ENCODE assay signal across 8 mouse cellular contexts in the genomic region with DNA sequence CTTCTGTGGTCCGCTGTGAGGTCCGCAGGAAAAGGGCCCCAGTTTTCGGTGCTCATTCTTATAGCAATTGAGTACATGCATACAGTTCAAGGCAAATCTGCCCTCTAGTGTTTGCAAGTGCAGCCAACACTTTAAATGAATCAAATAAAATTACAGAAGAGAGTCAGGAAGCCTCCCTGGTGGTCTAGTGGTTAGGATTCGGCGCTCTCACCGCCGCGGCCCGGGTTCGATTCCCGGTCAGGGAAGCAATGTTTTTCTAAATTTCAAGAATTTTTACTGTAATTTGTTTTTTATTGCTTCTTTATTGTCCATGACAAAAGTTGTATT. TPM values are rescaled to one million over a fixed set of nuclear protein-coding genes. Genes with fewer than 3 reads are reported as not detected.
DNase-seq lines count a peak whose midpoint lies in the region; ATAC-seq and TF ChIP-seq lines count a peak whose summit lies in the region.

No protein-coding gene starts in this region.

- H3K4me1 ChIP-seq in brown adipose tissue, adult 24 weeks (ENCODE audit: control insufficient read depth, insufficient read depth, insufficient read length, low read length): no peaks in the 10 kb centered on the region
- no peaks in the 10 kb centered on the region for H3K4me1 ChIP-seq in heart, embryonic 14.5 days (ENCODE audit: control insufficient read depth in 2 of 2, insufficient read depth in 2 of 2, low read length in 2 of 2)
- peaks cover 3 to 6% of the 10 kb centered on the region in 2 experiments; a peak in 1 of 4 replicates for H3K4me1 ChIP-seq in liver, embryonic 14.5 days (replicated peaks; ENCODE audit: control insufficient read depth in 2 of 2, insufficient read depth in 2 of 2, low read length in 1 of 2)
- no peaks in the 10 kb centered on the region for H3K4me1 ChIP-seq in neural tube, embryonic 11.5 days (ENCODE audit: control insufficient read depth, insufficient read depth, low read length)
- H3K4me1 ChIP-seq in stomach, postnatal 0 days (replicated peaks; ENCODE audit: control insufficient read depth, insufficient read depth): no peaks in the 10 kb centered on the region

- peak overlapping the region; percentile 63 for H3K4me2 ChIP-seq in heart, embryonic 14.5 days (ENCODE audit: low read length)
- H3K4me2 ChIP-seq in liver, embryonic 14.5 days (ENCODE audit: low read depth): peak overlapping the region; percentile 62
- peak overlapping the region; percentile 36 for H3K4me2 ChIP-seq in neural tube, embryonic 11.5 days (ENCODE audit: low read depth)
- peak overlapping the region; percentile 45 for H3K4me2 ChIP-seq in stomach, postnatal 0 days (replicated peaks; ENCODE audit: low read depth)

- H3K36me3 ChIP-seq in heart, embryonic 14.5 days (ENCODE audit: control insufficient read depth, insufficient read depth, low read length): no peaks in the 10 kb centered on the region
- H3K36me3 ChIP-seq in liver, embryonic 14.5 days (replicated peaks; ENCODE audit: control insufficient read depth, insufficient read depth, low read depth): no peaks in the 10 kb centered on the region
- no peaks in the 10 kb centered on the region for H3K36me3 ChIP-seq in neural tube, embryonic 11.5 days (ENCODE audit: control insufficient read depth, insufficient read depth, low read length)
- H3K36me3 ChIP-seq in stomach, postnatal 0 days (ENCODE audit: control insufficient read depth, insufficient read depth, low read length): no peaks in the 10 kb centered on the region

- peak overlapping the region; percentile 59; the same call in 1 of the 2 replicates for H3K27ac ChIP-seq in brown adipose tissue, adult 24 weeks (replicated peaks; ENCODE audit: low read depth, low read length)
- H3K27ac ChIP-seq in heart, embryonic 14.5 days (replicated peaks in 1 of 2; ENCODE audit: control insufficient read depth in 1 of 2, insufficient read depth in 1 of 2, low read depth in 2 of 2, low read length in 2 of 2): no peak overlapping the region
- H3K27ac ChIP-seq in liver, embryonic 14.5 days: no peak overlapping the region
- no peak overlapping the region for H3K27ac ChIP-seq in neural tube, embryonic 11.5 days (ENCODE audit: low read depth, low read length)
- no peak overlapping the region for H3K27ac ChIP-seq in stomach, postnatal 0 days (replicated peaks)

- TF ChIP-seq EP300 in liver, embryonic 14.5 days (IDR thresholded peaks at IDR 0.05; ENCODE audit: low read depth): no peak
- TF ChIP-seq EP300 in stomach, postnatal 0 days (optimal IDR thresholded peaks at IDR 0.05): no peak

- no peaks in the 10 kb centered on the region for H3K27me3 ChIP-seq in heart, embryonic 14.5 days (ENCODE audit: control insufficient read depth, insufficient read depth, low read length)
- H3K27me3 ChIP-seq in liver, embryonic 14.5 days (ENCODE audit: control insufficient read depth, insufficient read depth, low read length): no peaks in the 10 kb centered on the region
- H3K27me3 ChIP-seq in neural tube, embryonic 11.5 days (ENCODE audit: control insufficient read depth, insufficient read depth, low read length): no peaks in the 10 kb centered on the region
- H3K27me3 ChIP-seq in stomach, postnatal 0 days (ENCODE audit: control insufficient read depth, insufficient read depth, low read length): no peaks in the 10 kb centered on the region

- H3K4me3 ChIP-seq in brown adipose tissue, adult 24 weeks (ENCODE audit: insufficient read depth, low read depth, low read length): peak overlapping the region; percentile 80
- peak overlapping the region; percentile 49 to 69 for H3K4me3 ChIP-seq in heart, embryonic 14.5 days (ENCODE audit: control insufficient read depth in 1 of 2, insufficient read depth in 1 of 2, low read depth in 1 of 2, low read length in 2 of 2)
- peak overlapping the region; percentile 49 to 84 for H3K4me3 ChIP-seq in liver, embryonic 14.5 days (ENCODE audit: insufficient read depth in 1 of 2, low read depth in 2 of 2, low read length in 2 of 2)
- H3K4me3 ChIP-seq in neural tube, embryonic 11.5 days (ENCODE audit: low read depth, low read length): peak overlapping the region; percentile 27
- H3K4me3 ChIP-seq in stomach, postnatal 0 days (ENCODE audit: low read depth, low read length): peak overlapping the region; percentile 36

- peak; percentile 98 for ATAC-seq in CD4-positive, CD25-positive, alpha-beta regulatory T cell, adult 4 months
- peak; percentile 73; the same call in 1 of the 2 replicates for ATAC-seq in heart, embryonic 14.5 days (ENCODE audit: insufficient number of reproducible peaks, insufficient read depth, low FRiP score, low read depth)
- ATAC-seq in liver, embryonic 14.5 days (ENCODE audit: insufficient read depth): peak; percentile 89
- peak; percentile 94 for ATAC-seq in neural tube, embryonic 11.5 days (ENCODE audit: insufficient read depth, low FRiP score, low TSS enrichment)
- ATAC-seq in stomach, postnatal 0 days (ENCODE audit: low FRiP score, low TSS enrichment): peak; percentile 93

- H3K9me3 ChIP-seq in heart, embryonic 14.5 days (ENCODE audit: control insufficient read depth, low read length): 0 out of 2 replicates have a peak, but pooled peaks cover 4% of the 10 kb centered on the region
- H3K9me3 ChIP-seq in liver, embryonic 14.5 days (ENCODE audit: control insufficient read depth, low read length): no peaks in the 10 kb centered on the region
- H3K9me3 ChIP-seq in neural tube, embryonic 11.5 days (ENCODE audit: control insufficient read depth, low read length): no peaks in the 10 kb centered on the region
- no peaks in the 10 kb centered on the region for H3K9me3 ChIP-seq in stomach, postnatal 0 days (ENCODE audit: control insufficient read depth, low read length)

- DNase-seq in fibroblast of lung, adult 2 months (ENCODE audit: low read depth): peak; percentile 67
- peak; percentile 89 for DNase-seq in kidney, postnatal 14 days
- peak; percentile 63 to 82 (median 71) for DNase-seq in liver, embryonic 14.5 days (ENCODE audit: low read depth in 3 of 3, low spot score in 3 of 3)
- peak; percentile 81 for DNase-seq in neural tube, embryonic 11.5 days (ENCODE audit: low spot score)
- peak; percentile 75 for DNase-seq in stomach, postnatal 0 days (ENCODE audit: low spot score)

- H3K9ac ChIP-seq in heart, embryonic 14.5 days (ENCODE audit: low read length): peak overlapping the region; percentile 64
- peak overlapping the region; percentile 60 for H3K9ac ChIP-seq in liver, embryonic 14.5 days (replicated peaks)
- no peak overlapping the region for H3K9ac ChIP-seq in neural tube, embryonic 11.5 days (ENCODE audit: low read length)
- no peak overlapping the region for H3K9ac ChIP-seq in stomach, postnatal 0 days (ENCODE audit: low read length)

- WGBS in heart, embryonic 14.5 days: 11% methylated on average over 11 of the region's 11 CpGs
- WGBS in liver, embryonic 14.5 days (ENCODE audit: insufficient replicate concordance): 4% methylated on average over 11 of the region's 11 CpGs
- WGBS in neural tube, embryonic 11.5 days: 16% methylated on average over 11 of the region's 11 CpGs
- WGBS in stomach, postnatal 0 days: 7% methylated on average over 11 of the region's 11 CpGs

- TF ChIP-seq CTCF in liver, embryonic 14.5 days (IDR thresholded peaks at IDR 0.05; ENCODE audit: low read depth): peak; percentile 88
- TF ChIP-seq CTCF in stomach, postnatal 0 days (IDR thresholded peaks at IDR 0.05; ENCODE audit: low read depth): peak; percentile 88

RNA-seq across cellular contexts. Expression of a gene that starts 7.8 kb away (rescaled TPM):
- polyA plus RNA-seq in CD4-positive, CD25-positive, alpha-beta regulatory T cell, adult 4 months (2017; shearing (Covaris generic)): 100 to 1,000 TPM; 105 to 122 TPM
- polyA plus RNA-seq in brown adipose tissue, adult 24 weeks (2012; ENCODE audit: insufficient read depth, insufficient read length, missing spikeins): 11.1 and 20.7 TPM in 2 replicates
- 8.3 and 9.4 TPM in 2 replicates for polyA plus RNA-seq in heart, embryonic 14.5 days (2014; fragmentation: Nextera tagmentation; extraction: Ambion mirVana)
- polyA plus RNA-seq in liver, embryonic 14.5 days (2012; rRNA removed): 4.9 and 7.7 TPM in 2 replicates
- 9.0 and 10.6 TPM in 2 replicates for polyA plus RNA-seq in liver, embryonic 14.5 days (2014; fragmentation: Nextera tagmentation; extraction: Ambion mirVana)
- polyA plus RNA-seq in neural tube, embryonic 11.5 days (2014; fragmentation: Nextera tagmentation; extraction: Ambion mirVana): 7.4 and 7.9 TPM in 2 replicates
- 11.4 and 12.2 TPM in 2 replicates for polyA plus RNA-seq in stomach, postnatal 0 days (2015; fragmentation: Nextera tagmentation; extraction: Ambion mirVana)

RNA-seq across cellular contexts. Expression of a gene that starts 31.7 kb away (rescaled TPM):
- polyA plus RNA-seq in CD4-positive, CD25-positive, alpha-beta regulatory T cell, adult 4 months (2017; shearing (Covaris generic)): under 1 TPM in 1 of 2 experiments, not detected in 1; 0.15 TPM
- polyA plus RNA-seq in brown adipose tissue, adult 24 weeks (2012; ENCODE audit: insufficient read depth, insufficient read length, missing spikeins): 0.67 and 2.0 TPM in 2 replicates
- polyA plus RNA-seq in heart, embryonic 14.5 days (2014; fragmentation: Nextera tagmentation; extraction: Ambion mirVana): 36.2 and 38.0 TPM in 2 replicates
- polyA plus RNA-seq in liver, embryonic 14.5 days (2012; rRNA removed): 0.60 and 0.65 TPM in 2 replicates
- 0.22 and 0.34 TPM in 2 replicates for polyA plus RNA-seq in liver, embryonic 14.5 days (2014; fragmentation: Nextera tagmentation; extraction: Ambion mirVana)
- polyA plus RNA-seq in neural tube, embryonic 11.5 days (2014; fragmentation: Nextera tagmentation; extraction: Ambion mirVana): 4.6 and 5.0 TPM in 2 replicates
- polyA plus RNA-seq in stomach, postnatal 0 days (2015; fragmentation: Nextera tagmentation; extraction: Ambion mirVana): 1.7 and 1.8 TPM in 2 replicates

Comparison
In these comparisons a context has a peak if more than half of its experiments do, and no peak if none do; other contexts are left out.
1. H3K4me3 ChIP-seq: peak in every context shown above with its lines; median percentile 80 in brown adipose tissue, adult 24 weeks; 66 in liver, embryonic 14.5 days; 59 in heart, embryonic 14.5 days; 36 in stomach, postnatal 0 days; 27 in neural tube, embryonic 11.5 days.
2. H3K9ac ChIP-seq: peak in heart, embryonic 14.5 days (single experiment) and liver, embryonic 14.5 days (single experiment); none in neural tube, embryonic 11.5 days (single experiment) and stomach, postnatal 0 days (single experiment).
3. Peak in every context shown above with its lines, with median percentiles within 50 percentile points of each other: ATAC-seq, DNase-seq and H3K4me2 ChIP-seq.